Mouse (Mus musculus) ZHBTc4 (cell line): ENCODE measurements around the gene Dusp5.

Experiments used
- DNase-seq: peaks from one replicate; pipeline ENCODE4 v3.0.0-alpha.2; 2011; ENCODE audit warnings: low read depth, low spot score

The Dusp5 gene

GRCm38 (mm10) chr19:53517370-53518096 is 11.4 kb upstream of the Dusp5 start:
- no peak for DNase-seq

- no peak for DNase-seq
Observed at GRCm38 (mm10) chr19:53519549-53519948, 9.4 kb upstream of the Dusp5 start.

GRCm38 (mm10) chr19:53519981-53520380 is 8.9 kb upstream of the Dusp5 start:
- DNase-seq = no peak

DNA sequence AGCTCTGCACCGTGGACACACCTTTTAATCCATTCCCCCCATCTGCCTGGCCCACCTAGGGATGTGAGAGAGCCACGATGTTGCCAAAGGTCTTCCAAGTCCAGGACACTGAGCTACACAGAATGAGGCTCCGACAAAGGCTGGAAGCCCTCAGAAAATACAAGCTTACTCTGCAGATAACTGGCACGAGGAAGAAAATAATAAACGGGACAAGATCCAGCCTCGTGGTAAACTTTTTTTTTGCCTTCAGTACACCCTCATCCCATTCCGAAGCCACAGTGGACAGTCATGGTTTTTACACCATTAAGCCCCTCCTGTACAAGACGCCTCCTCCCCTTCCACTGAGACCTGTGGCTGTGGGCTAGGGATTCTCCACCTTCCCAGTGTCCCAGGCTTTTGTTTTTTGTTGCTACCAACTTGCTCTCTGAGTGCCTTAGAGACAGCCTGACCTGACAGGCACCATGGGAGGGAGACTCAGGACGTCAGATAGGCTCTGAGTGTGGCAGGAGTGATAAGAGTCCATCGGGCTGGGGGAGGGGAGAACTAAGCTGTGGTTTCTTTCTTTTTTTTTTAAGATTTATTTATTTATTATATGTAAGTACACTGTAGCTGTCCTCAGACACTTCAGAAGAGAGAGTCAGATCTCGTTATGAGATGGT is 7.6 kb upstream of the Dusp5 start:
- DNase-seq = no peak

GRCm38 (mm10) chr19:53527480-53527879 is 1.4 kb upstream of the Dusp5 start:
- DNase-seq = peak; percentile 26

- DNase-seq = no peak
Observed at GRCm38 (mm10) chr19:53528131-53528621, 733 bp upstream of the Dusp5 start.

DNA sequence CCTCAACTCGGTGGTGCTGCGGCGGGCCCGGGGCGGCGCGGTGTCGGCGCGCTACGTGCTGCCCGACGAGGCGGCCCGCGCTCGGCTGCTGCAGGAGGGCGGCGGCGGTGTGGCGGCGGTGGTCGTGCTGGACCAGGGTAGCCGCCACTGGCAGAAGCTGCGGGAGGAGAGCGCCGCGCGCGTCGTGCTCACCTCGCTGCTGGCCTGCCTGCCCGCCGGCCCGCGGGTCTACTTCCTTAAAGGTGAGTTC is 471 bp downstream of the Dusp5 start:
- DNase-seq = no peak

DNA sequence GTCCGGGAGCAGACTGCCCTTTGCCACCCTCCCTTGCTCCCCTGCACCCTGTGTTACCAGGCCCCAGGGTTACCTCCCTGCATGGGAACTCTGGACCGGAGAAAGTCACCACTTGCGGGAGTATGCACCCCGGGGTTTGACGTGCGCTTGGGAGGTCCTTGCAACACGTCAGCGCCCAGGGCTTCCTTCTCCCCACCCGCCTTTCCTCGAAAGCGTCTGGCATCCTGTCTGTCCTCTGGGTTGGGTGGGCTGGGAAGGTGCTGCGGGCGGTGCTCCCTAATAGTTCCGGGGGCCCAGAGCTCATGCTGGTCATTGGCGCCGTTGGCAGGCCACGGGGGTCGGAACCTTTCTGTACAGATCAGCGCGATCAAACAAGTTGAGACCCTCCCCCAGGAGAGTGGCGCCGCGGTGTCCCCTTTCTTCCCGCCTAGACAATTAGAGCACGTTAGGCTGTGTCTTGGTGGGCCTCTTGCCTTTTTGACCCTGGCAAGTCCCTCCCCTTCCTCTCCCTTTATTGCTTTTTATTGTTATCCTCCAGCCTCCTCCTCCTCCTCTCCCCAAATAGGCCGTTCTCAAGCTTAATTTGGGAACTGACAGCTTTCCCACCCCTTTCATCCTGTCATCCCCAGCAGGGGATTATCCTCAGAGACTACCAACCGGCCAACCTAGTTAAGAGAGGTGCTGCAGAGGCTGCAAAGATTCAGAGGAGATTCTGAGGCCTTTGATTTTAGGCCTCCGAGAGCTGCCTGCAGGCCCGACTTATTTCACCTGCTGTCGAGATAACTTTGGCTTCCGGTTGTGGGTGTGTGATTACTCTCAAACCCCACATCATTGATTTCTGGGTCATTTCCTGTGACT is 1.0 kb downstream of the Dusp5 start:
- DNase-seq = peak; percentile 53

- no peak for DNase-seq
Observed at GRCm38 (mm10) chr19:53531416-53531815, 2.5 kb downstream of the Dusp5 start.

GRCm38 (mm10) chr19:53532021-53532420 is 3.1 kb downstream of the Dusp5 start:
- DNase-seq = no peak

DNA sequence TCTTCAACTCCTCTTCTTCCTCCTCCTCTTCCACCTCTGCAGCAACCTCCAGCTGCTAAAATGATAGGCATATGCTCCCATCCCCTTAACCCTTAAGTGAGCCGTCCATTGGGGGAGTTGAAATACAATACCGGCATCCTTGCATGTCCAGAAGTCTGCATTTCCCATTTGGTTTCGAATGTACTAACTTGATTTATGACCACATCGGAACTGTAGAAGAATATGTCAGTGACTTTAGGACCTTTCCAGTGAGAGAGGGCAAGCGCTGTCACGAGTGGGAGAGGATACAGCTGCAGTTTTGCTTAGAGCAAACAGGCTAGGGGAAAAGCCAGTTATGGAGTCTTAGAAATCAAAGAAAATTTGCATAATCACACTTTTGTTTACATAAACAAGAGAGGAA is 3.8 kb downstream of the Dusp5 start:
- no peak for DNase-seq

GRCm38 (mm10) chr19:53533236-53533635 is 4.3 kb downstream of the Dusp5 start:
- DNase-seq = no peak

DNA sequence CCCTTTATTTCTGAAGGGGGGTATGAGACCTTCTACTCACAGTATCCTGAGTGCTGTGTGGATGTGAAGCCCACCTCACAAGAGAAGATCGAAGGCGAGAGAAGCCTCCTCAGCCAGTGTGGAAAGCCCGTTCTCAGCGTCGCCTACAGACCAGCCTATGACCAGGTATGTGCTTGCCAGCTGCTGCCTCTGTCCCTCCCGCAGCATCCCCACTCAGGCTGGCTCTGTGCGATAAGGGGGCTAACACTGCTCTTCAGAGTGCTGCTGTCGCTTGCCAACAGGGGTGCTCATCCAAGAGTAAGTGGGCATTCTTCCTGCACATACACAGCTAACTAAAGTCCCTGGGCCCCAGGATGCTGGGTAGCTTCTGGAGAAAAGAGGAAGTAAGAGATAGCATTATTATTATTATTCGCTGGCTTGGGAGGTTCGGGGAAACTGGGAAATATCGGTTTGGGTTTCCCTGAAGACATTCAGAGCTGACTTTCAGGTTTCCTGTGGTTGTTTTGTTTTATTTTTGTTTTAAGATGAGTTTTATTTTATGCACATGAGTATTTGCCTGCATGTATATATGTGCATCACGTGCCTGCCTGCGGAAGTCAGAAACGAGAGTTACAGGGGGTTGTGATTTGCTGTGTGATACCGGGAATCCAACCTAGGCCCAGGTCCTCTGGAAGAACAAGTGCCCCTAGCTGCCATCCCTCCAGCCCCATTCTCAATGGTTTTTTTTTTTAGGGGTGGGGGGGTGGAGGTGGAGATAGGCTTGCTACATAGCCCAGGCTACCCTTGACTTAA is 5.1 kb downstream of the Dusp5 start:
- DNase-seq = no peak

- no peak for DNase-seq
Observed at GRCm38 (mm10) chr19:53534757-53535410, 6.0 kb downstream of the Dusp5 start.

GRCm38 (mm10) chr19:53535421-53535820 is 6.5 kb downstream of the Dusp5 start:
- no peak for DNase-seq

GRCm38 (mm10) chr19:53536251-53536650 is 7.3 kb downstream of the Dusp5 start:
- DNase-seq = no peak

GRCm38 (mm10) chr19:53536731-53537666 is 8.1 kb downstream of the Dusp5 start:
- no peak for DNase-seq

DNA sequence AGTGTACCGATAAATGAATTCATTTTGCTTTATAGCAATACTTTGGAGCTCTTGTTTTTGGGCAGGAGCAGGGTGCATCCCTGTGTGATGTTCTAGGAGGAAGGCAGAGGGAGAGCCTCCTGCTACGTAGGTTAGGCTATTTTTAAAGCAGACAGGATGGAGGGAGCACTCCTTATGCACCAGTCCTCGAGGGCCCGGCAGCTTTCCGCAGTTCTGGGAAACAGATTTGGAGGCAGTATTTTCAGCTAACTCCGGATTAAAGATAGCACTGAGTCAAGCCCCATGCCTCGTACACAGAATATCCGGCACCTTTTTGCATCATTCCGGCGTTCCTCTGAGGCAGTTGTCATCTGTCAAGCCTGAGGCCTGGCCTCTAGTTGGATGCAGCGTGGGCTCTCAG is 9.1 kb downstream of the Dusp5 start:
- no peak for DNase-seq

GRCm38 (mm10) chr19:53538796-53539195 is 9.9 kb downstream of the Dusp5 start:
- no peak for DNase-seq

DNA sequence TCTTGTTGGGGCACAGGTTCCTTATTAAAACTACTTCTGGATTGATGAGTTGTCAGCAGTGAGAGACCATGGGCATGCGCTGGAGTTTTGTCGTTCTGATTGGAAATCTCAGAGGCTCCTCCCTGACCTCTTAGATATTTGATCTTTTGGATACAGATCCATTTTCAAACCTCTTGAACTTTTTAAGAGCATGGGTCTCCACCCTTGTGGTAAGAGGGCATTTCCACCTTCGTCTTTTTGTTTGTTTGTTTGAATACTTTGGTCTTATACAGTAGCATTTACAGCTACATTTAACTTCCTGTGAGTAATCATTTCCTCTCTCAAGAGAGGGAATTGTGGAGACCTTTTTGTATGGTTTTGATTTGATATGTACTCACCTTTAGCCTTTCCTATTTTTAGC is 10.4 kb downstream of the Dusp5 start:
- no peak for DNase-seq
